Mouse (Mus musculus) heart, postnatal 0 days (tissue): ENCODE results near the gene Cdca4.

Experiments used
- CTCF ChIP-seq: IDR thresholded peaks from 2 replicates; pipeline ENCODE4 v1.5.1; 2016; ENCODE audit warnings: antibody characterized with exemption, control low read depth, low read depth
- EP300 ChIP-seq: IDR thresholded peaks from 2 replicates; pipeline ENCODE4 v1.6.1; 2016; ENCODE audit warnings: antibody characterized with exemption, low read depth

- TF ChIP-seq CTCF (no peak), EP300 (no peak)
Observed at GRCm38 (mm10) chr12:112807796-112808195, 21.4 kb downstream of the Cdca4 start.
